Comparison of ENCODE assay signal across 8 mouse cellular contexts in genomic region chr5:143633877-143634276, GRCm38 (mm10). TPM values are rescaled to one million over a fixed set of nuclear protein-coding genes. Genes with fewer than 3 reads are reported as not detected.
A peak's percentile ranks its signal among the peaks of the same experiment; 100 is the strongest.
DNase-seq lines count a peak whose midpoint lies in the region; ATAC-seq lines count a peak whose summit lies in the region.
"Had no signal": no experiment of that assay in that cellular context is flagged by ENCODE, and none has a peak within 500 bp of the region (broad histone marks: within the 10 kb centered on the region; RNA-seq: fewer than 3 reads in every experiment).

No protein-coding gene starts in this region.

- no peak overlapping the region for H3K4me3 ChIP-seq in kidney, embryonic 15.5 days (replicated peaks)
- no peak overlapping the region for H3K4me3 ChIP-seq in brown adipose tissue, adult 24 weeks (ENCODE audit: insufficient read depth, low read depth, low read length)
- no peak overlapping the region for H3K4me3 ChIP-seq in embryonic facial prominence, embryonic 15.5 days (replicated peaks)
- peak overlapping the region; percentile 23 for H3K4me3 ChIP-seq in liver, embryonic 15.5 days (replicated peaks)
- H3K4me3 ChIP-seq: forebrain, embryonic 15.5 days had no signal

- peak overlapping the region; percentile 91 for H3K27ac ChIP-seq in kidney, embryonic 15.5 days
- peak overlapping the region; percentile 81 for H3K27ac ChIP-seq in brown adipose tissue, adult 24 weeks (replicated peaks; ENCODE audit: low read depth, low read length)
- H3K27ac ChIP-seq in embryonic facial prominence, embryonic 15.5 days (replicated peaks) = peak overlapping the region; percentile 85
- peak overlapping the region; percentile 86 for H3K27ac ChIP-seq in liver, embryonic 15.5 days (replicated peaks)

- H3K27me3 ChIP-seq in kidney, embryonic 15.5 days = no peaks in the 10 kb centered on the region
- H3K27me3 ChIP-seq in embryonic facial prominence, embryonic 15.5 days = no peaks in the 10 kb centered on the region
- no peaks in the 10 kb centered on the region for H3K27me3 ChIP-seq in liver, embryonic 15.5 days
- H3K27me3 ChIP-seq: forebrain, embryonic 15.5 days had no signal

- 51% methylated on average over 4 of the region's 4 CpGs for WGBS in kidney, embryonic 15.5 days
- 56% methylated on average over 4 of the region's 4 CpGs for WGBS in embryonic facial prominence, embryonic 15.5 days
- 43% methylated on average over 4 of the region's 4 CpGs for WGBS in liver, embryonic 15.5 days (ENCODE audit: insufficient replicate concordance)

- 0 out of 2 replicates have a peak overlapping the region, but pooled peaks have one; percentile 17 for H3K9ac ChIP-seq in kidney, embryonic 15.5 days
- H3K9ac ChIP-seq in embryonic facial prominence, embryonic 15.5 days = no peak overlapping the region
- peak overlapping the region; percentile 45 for H3K9ac ChIP-seq in liver, embryonic 15.5 days
- H3K9ac ChIP-seq: forebrain, embryonic 15.5 days had no signal

- peaks cover 83% of the 10 kb centered on the region for H3K4me1 ChIP-seq in kidney, embryonic 15.5 days
- H3K4me1 ChIP-seq in brown adipose tissue, adult 24 weeks (ENCODE audit: control insufficient read depth, insufficient read depth, insufficient read length, low read length) = peaks cover 20% of the 10 kb centered on the region
- H3K4me1 ChIP-seq in embryonic facial prominence, embryonic 15.5 days = peaks cover 66% of the 10 kb centered on the region
- H3K4me1 ChIP-seq in liver, embryonic 15.5 days (replicated peaks) = peaks cover 93% of the 10 kb centered on the region

- ATAC-seq in kidney, embryonic 15.5 days (replicated peaks; ENCODE audit: low FRiP score) = no peak
- ATAC-seq in embryonic facial prominence, embryonic 15.5 days (ENCODE audit: insufficient number of reproducible peaks, low FRiP score, low TSS enrichment, low read depth) = no peak
- ATAC-seq in liver, embryonic 15.5 days (ENCODE audit: insufficient read depth) = peak; percentile 42; the same call in 1 of the 2 replicates
- ATAC-seq: forebrain, embryonic 15.5 days had no signal

- H3K4me2 ChIP-seq in kidney, embryonic 15.5 days = peak overlapping the region; percentile 41
- H3K4me2 ChIP-seq in embryonic facial prominence, embryonic 15.5 days (replicated peaks) = peak overlapping the region; percentile 35
- H3K4me2 ChIP-seq in liver, embryonic 15.5 days = peak overlapping the region; percentile 63
- H3K4me2 ChIP-seq: forebrain, embryonic 15.5 days had no signal

- no peaks in the 10 kb centered on the region for H3K9me3 ChIP-seq in kidney, embryonic 15.5 days (replicated peaks)
- no peaks in the 10 kb centered on the region for H3K9me3 ChIP-seq in embryonic facial prominence, embryonic 15.5 days (replicated peaks)
- no peaks in the 10 kb centered on the region for H3K9me3 ChIP-seq in liver, embryonic 15.5 days (replicated peaks)
- H3K9me3 ChIP-seq: forebrain, embryonic 15.5 days had no signal

- no peaks in the 10 kb centered on the region for H3K36me3 ChIP-seq in kidney, embryonic 15.5 days
- no peaks in the 10 kb centered on the region for H3K36me3 ChIP-seq in embryonic facial prominence, embryonic 15.5 days
- H3K36me3 ChIP-seq in liver, embryonic 15.5 days (replicated peaks) = peaks cover 15% of the 10 kb centered on the region
- H3K36me3 ChIP-seq: forebrain, embryonic 15.5 days had no signal

- DNase-seq in kidney, postnatal 4 days = no peak
- DNase-seq in frontal cortex, postnatal 36 days (ENCODE audit: low spot score in 2 of 2) = no peak
- no peak for DNase-seq in cerebellum, adult 11-12 months

RNA-seq across cellular contexts. Expression of gene Cyth3, which starts 11.6 kb away (rescaled TPM):
- polyA plus RNA-seq in kidney, embryonic 15.5 days (2015; fragmentation: Nextera tagmentation; extraction: Ambion mirVana) = 66.0 and 71.5 TPM in 2 replicates
- 11.9 and 13.7 TPM in 2 replicates for polyA plus RNA-seq in brown adipose tissue, adult 24 weeks (2012; ENCODE audit: insufficient read depth, insufficient read length, missing spikeins)
- 61.1 and 62.0 TPM in 2 replicates for polyA plus RNA-seq in embryonic facial prominence, embryonic 15.5 days (2015; fragmentation: Nextera tagmentation; extraction: Ambion mirVana)
- polyA plus RNA-seq in liver, embryonic 15.5 days (2015; fragmentation: Nextera tagmentation; extraction: Ambion mirVana) = 35.7 and 37.5 TPM in 2 replicates
